Mouse (Mus musculus): ENCODE data around the gene Dcaf7.

GRCm38 (mm10) chr11:106054600-106054999 is 17.9 kb downstream of the Dcaf7 start:
- TF ChIP-seq HCFC1 (IDR thresholded peaks at IDR 0.05; ENCODE audit: borderline replicate concordance, insufficient read depth, low read length) (no peak), ZC3H11A (IDR thresholded peaks at IDR 0.05; ENCODE audit: borderline replicate concordance, low read depth, low read length) (no peak), CHD2 (IDR thresholded peaks at IDR 0.05; ENCODE audit: low read depth, low read length) (no peak), ZNF384 (IDR thresholded peaks at IDR 0.05; ENCODE audit: low read depth, low read length) (no peak), MAFK (IDR thresholded peaks at IDR 0.05; ENCODE audit: insufficient read depth, low read depth, low read length) (no peak)
